Mouse (Mus musculus): ENCODE data around the gene Foxp4. TPM values are rescaled to one million over a fixed set of nuclear protein-coding genes. Genes with fewer than 3 reads are reported as not detected.

Foxp4 gene
- polyA plus RNA-seq, 1 experiment from 2014 or later = 41.7 TPM

GRCm38 (mm10) chr17:47883099-47883498, 41.3 kb downstream of the Foxp4 start:
- Histone ChIP-seq H3K9ac (no peak overlapping the region), H3K4me1 (peaks cover 59% of the 10 kb centered on the region), H3K27ac (no peak overlapping the region), H3K4me2 (replicated peaks) (no peak overlapping the region), H3K27me3 (no peaks in the 10 kb centered on the region), H3K4me3 (no peak overlapping the region), H3K9me3 (replicated peaks) (no peaks in the 10 kb centered on the region), H3K36me3 (peaks cover 10% of the 10 kb centered on the region)
- ATAC-seq (ENCODE audit: low FRiP score) = no peak
- WGBS = 77% methylated on average over 5 of the region's 5 CpGs

GRCm38 (mm10) chr17:47881330-47881729, 43.1 kb downstream of the Foxp4 start:
- H3K36me3 ChIP-seq = peaks cover 10% of the 10 kb centered on the region

GRCm38 (mm10) chr17:47879207-47879606, 45.2 kb downstream of the Foxp4 start:
- WGBS = 18% methylated on average over 3 of the region's 3 CpGs
- Histone ChIP-seq H3K27me3 (no peaks in the 10 kb centered on the region), H3K9ac (peak overlapping the region; percentile 62; the same call in 1 of the 2 replicates), H3K4me3 (no peak overlapping the region), H3K9me3 (replicated peaks) (no peaks in the 10 kb centered on the region), H3K4me1 (peaks cover 68% of the 10 kb centered on the region), H3K4me2 (replicated peaks) (peak overlapping the region; percentile 55), H3K27ac (peak overlapping the region; percentile 84), H3K36me3 (peaks cover 18% of the 10 kb centered on the region)
- ATAC-seq (ENCODE audit: low FRiP score) = 0 out of 2 replicates have a peak, but pooled peaks have one; percentile 20

More at GRCm38 (mm10) chr17:47881330-47881729, 43.1 kb downstream of the Foxp4 start:
- H3K4me3 ChIP-seq = no peak overlapping the region
- no peaks in the 10 kb centered on the region for H3K9me3 ChIP-seq (replicated peaks)
- peaks cover 59% of the 10 kb centered on the region for H3K4me1 ChIP-seq
- H3K27ac ChIP-seq = no peak overlapping the region
- H3K4me2 ChIP-seq (replicated peaks) = no peak overlapping the region
- WGBS = 60% methylated on average over 13 of the region's 13 CpGs
- no peak for ATAC-seq (ENCODE audit: low FRiP score)
- no peak overlapping the region for H3K9ac ChIP-seq
- no peaks in the 10 kb centered on the region for H3K27me3 ChIP-seq

DNA sequence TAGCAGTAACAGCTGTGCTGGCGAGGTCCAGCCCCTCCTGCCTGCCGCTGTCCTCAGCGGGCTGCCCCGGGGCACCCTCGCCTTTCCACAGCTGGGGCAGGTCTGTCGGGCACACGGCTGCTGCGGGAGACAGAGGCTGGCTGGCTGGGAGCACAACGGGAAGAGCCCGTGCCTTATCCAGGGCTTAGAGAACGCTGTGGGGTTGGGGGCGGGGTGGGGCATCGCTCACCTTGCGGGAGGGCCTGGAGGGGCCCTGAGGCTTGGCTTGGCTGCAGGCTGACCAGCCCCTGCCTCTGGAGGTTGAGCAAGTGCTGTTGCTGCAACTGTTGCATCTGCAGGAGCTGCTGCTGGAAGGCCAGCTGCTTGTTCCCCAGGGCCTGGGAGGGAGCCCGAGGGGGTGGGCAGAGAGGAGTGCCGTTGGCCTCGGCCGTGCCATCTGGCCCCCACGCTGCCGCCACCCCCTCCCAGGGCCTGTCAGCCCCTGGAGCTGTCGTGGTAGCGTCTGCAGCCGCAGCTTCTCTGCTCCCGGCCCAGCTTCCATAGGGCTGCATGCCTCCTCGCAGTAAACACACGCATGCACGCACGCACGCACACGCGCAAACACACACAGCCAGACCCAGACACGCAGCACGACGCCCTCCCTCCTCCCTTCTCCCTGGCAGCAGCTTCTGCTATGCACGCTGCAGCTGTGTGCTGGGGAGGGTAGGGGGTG, 45.9 kb downstream of the Foxp4 start:
- H3K9ac ChIP-seq = peak overlapping the region; percentile 62
- H3K9me3 ChIP-seq (replicated peaks) = no peaks in the 10 kb centered on the region
- H3K4me2 ChIP-seq (replicated peaks) = peak overlapping the region; percentile 55
- WGBS = 3% methylated on average over 30 of the region's 35 CpGs
- peaks cover 18% of the 10 kb centered on the region for H3K36me3 ChIP-seq
- peaks cover 75% of the 10 kb centered on the region for H3K4me1 ChIP-seq
- ATAC-seq (ENCODE audit: low FRiP score) = peak; percentile 38
- H3K27me3 ChIP-seq = no peaks in the 10 kb centered on the region
- H3K4me3 ChIP-seq = peak overlapping the region; percentile 28
- peak overlapping the region; percentile 84 for H3K27ac ChIP-seq

DNA sequence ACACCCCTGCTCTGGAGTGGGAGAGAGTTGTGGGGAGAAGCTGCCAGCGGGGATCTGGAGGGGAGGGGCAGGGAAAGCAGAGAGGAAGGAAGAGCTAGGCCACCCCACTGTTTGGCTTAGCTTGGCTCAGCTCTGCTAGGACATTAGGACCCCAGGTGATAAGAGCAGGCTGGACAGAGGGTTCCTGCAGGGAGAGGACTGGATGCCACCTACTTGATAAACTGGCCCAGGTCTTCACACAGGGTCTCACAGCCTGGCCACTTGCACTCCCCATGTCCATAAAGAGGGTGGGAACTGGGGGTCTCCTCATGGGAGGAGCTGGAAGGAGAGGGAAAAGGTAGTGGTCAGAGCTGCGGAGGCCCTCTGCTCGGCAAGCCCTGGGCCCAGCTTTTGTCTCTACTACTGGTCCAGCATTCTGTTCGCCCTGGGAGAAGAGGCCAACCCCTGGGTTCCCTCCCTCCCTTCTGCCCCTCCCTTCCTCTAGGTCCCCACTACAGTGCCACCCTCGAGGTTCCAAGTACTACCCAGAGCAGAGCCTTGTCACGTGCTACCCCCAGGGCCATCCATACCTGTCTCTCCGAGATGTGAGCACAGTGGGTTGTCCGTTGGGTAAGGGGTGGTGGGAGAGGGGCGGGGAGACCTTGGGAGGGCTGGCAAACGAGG, 46.6 kb downstream of the Foxp4 start:
- Histone ChIP-seq H3K4me3 (peak overlapping the region; percentile 28), H3K9ac (peak overlapping the region; percentile 62), H3K4me2 (replicated peaks) (peak overlapping the region; percentile 55), H3K36me3 (peaks cover 18% of the 10 kb centered on the region), H3K9me3 (replicated peaks) (no peaks in the 10 kb centered on the region), H3K4me1 (peaks cover 82% of the 10 kb centered on the region), H3K27ac (peak overlapping the region; percentile 84), H3K27me3 (no peaks in the 10 kb centered on the region)
- 14% methylated on average over 9 of the region's 10 CpGs for WGBS
- peak; percentile 2; the same call in 1 of the 2 replicates for ATAC-seq (ENCODE audit: low FRiP score)

DNA sequence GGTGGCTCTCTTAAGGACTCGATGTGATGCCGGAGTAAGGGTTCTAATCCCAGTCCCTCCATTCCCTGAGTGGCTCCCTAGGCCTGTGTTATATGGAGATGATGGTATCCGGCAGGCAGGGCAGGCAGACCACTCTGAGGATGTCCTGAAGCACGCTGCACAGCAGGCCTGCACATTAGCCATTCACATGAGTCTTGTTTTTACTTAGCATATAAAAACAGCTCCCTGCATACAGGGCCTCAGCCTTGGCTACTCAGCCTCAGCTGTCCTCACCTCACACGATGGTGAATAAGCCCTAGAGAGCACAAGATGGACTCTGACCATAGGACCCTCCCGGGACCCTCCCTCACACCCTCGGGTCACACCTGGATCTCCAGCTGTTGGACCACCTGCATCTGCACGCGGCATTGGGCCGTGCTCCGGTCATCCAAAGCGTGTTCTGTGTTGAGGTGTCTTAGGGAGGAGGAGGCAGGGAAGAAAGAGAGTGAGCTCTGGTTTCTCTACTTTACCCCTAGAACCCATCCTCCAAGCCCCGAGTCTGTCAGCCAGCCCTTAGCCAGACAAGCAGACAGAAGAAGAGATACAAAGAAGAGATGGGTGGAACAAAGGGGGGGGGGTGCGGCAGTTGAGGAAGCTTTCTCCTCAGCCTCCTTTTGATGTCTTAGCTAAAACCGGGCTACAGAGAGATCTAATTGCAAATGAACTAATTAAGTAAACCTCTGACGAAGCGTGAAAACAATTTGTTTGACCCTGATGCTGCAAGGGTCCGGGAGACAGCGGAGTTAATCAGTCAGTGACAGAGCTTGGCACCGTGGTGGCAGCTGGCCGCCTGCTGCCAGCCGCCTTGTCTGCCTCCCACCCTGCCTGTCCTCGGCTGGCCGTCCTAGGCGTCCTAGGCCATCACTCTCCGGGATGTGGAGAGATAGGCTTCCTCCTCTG, 47.4 kb downstream of the Foxp4 start:
- Histone ChIP-seq H3K9ac (peak overlapping the region; percentile 62), H3K36me3 (peaks cover 18% of the 10 kb centered on the region), H3K27me3 (no peaks in the 10 kb centered on the region), H3K4me3 (0 out of 2 replicates have a peak overlapping the region, but pooled peaks have one; percentile 4), H3K4me1 (peaks cover 89% of the 10 kb centered on the region), H3K27ac (peak overlapping the region; percentile 84), H3K4me2 (replicated peaks) (peak overlapping the region; percentile 55), H3K9me3 (replicated peaks) (no peaks in the 10 kb centered on the region)
- peak; percentile 50 for ATAC-seq (ENCODE audit: low FRiP score)
- WGBS = 21% methylated on average over 26 of the region's 26 CpGs

GRCm38 (mm10) chr17:47873341-47873791, 51.1 kb downstream of the Foxp4 start:
- H3K4me2 ChIP-seq (replicated peaks) = peak overlapping the region; percentile 17
- 13% methylated on average over 9 of the region's 9 CpGs for WGBS
- H3K4me3 ChIP-seq = no peak overlapping the region
- peak overlapping the region; percentile 71 for H3K27ac ChIP-seq
- no peak overlapping the region for H3K9ac ChIP-seq
- peaks cover 61% of the 10 kb centered on the region for H3K4me1 ChIP-seq
- ATAC-seq (ENCODE audit: low FRiP score) = peak; percentile 9
- H3K36me3 ChIP-seq = peaks cover 30% of the 10 kb centered on the region
- no peaks in the 10 kb centered on the region for H3K27me3 ChIP-seq
- H3K9me3 ChIP-seq (replicated peaks) = no peaks in the 10 kb centered on the region

GRCm38 (mm10) chr17:47872311-47873011, 52.0 kb downstream of the Foxp4 start:
- Histone ChIP-seq H3K27ac (peak overlapping the region; percentile 71), H3K4me1 (peaks cover 54% of the 10 kb centered on the region), H3K4me3 (no peak overlapping the region), H3K4me2 (replicated peaks) (peak overlapping the region; percentile 13; the same call in 1 of the 2 replicates), H3K9ac (0 out of 2 replicates have a peak overlapping the region, but pooled peaks have one; percentile 25), H3K36me3 (peaks cover 37% of the 10 kb centered on the region), H3K9me3 (replicated peaks) (no peaks in the 10 kb centered on the region), H3K27me3 (no peaks in the 10 kb centered on the region)
- WGBS = 38% methylated on average over 31 of the region's 31 CpGs
- peak; percentile 66 for ATAC-seq (ENCODE audit: low FRiP score)

DNA sequence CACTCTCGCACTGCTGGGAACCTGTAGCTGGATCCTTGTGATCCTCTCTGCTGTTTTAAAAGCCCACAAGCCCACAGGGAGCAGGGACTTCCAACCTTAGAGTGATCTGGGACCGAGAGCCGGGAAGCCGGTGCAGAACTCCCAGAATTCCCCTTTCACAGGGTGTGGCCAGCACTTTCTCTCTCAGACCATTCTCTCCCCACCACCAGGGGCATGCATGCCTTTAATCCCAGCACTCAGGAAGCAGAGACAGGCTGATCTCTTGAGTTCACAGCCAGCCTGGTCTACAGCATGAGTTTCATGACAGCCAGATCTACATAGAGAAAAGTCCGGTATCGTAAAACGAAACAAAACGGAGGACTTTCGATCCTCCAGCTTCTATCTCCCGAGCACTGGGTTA, 54.6 kb downstream of the Foxp4 start:
- H3K9me3 ChIP-seq (replicated peaks) = no peaks in the 10 kb centered on the region
- H3K4me1 ChIP-seq = peaks cover 29% of the 10 kb centered on the region
- WGBS = 94% methylated on average over 10 of the region's 10 CpGs
- H3K27me3 ChIP-seq = no peaks in the 10 kb centered on the region
- peaks cover 31% of the 10 kb centered on the region for H3K36me3 ChIP-seq
- H3K4me2 ChIP-seq (replicated peaks) = no peak overlapping the region
- no peak overlapping the region for H3K9ac ChIP-seq
- H3K4me3 ChIP-seq = no peak overlapping the region
- no peak for ATAC-seq (ENCODE audit: low FRiP score)
- no peak overlapping the region for H3K27ac ChIP-seq

DNA sequence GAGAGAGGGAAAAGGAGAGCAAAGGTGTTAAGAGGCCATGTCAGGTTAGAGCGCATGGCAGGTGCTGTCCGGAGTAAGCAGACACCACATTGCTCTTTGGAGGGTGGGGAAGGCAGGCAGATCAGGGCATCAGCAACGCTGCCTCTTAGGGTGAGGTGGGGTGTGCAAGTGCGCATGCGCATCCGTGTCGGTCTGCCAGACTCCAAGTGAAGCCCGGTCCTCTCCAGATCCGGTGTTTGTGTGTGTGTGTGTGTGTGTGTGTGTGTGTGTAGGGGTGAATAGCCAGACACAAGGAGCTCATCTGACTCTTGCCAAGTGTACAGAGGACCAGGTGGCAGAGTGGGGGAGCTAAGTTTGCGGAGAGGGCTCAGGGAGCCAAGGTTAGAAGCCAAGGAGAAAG, 58.4 kb downstream of the Foxp4 start:
- no peaks in the 10 kb centered on the region for H3K9me3 ChIP-seq (replicated peaks)
- H3K27ac ChIP-seq = 0 out of 2 replicates have a peak overlapping the region, but pooled peaks have one; percentile 12
- peaks cover 12% of the 10 kb centered on the region for H3K4me1 ChIP-seq
- ATAC-seq (ENCODE audit: low FRiP score) = no peak
- no peak overlapping the region for H3K4me3 ChIP-seq
- no peaks in the 10 kb centered on the region; the same call in 1 of the 2 replicates for H3K27me3 ChIP-seq
- H3K9ac ChIP-seq = no peak overlapping the region
- no peak overlapping the region for H3K4me2 ChIP-seq (replicated peaks)
- 66% methylated on average over 10 of the region's 10 CpGs for WGBS
- peaks cover 23% of the 10 kb centered on the region for H3K36me3 ChIP-seq

DNA sequence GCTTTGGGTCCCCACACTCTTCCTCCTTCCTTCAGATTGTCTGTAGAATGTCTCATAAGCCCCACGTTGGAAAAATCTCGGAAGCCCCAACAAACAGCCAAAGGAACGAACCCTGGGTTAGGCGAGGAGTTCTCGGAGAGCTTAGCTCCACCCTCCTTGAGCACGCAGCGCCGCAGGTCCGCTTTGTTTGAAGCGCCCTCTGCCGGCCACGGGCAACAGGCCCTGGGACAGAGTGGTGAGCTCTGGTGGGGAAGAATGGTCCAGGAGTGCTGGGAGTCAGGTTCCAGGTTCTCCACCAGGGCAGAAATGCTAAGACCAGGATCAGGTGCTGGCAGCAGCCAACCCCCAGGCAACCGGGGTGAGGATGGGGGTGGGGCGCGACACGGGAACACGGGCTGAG, 59.9 kb downstream of the Foxp4 start:
- Histone ChIP-seq H3K4me3 (no peak overlapping the region), H3K4me2 (replicated peaks) (peak overlapping the region; percentile 40)

More for the DNA sequence above, 59.9 kb downstream of the Foxp4 start:
- WGBS = 3% methylated on average over 17 of the region's 17 CpGs
- Histone ChIP-seq H3K27ac (peak overlapping the region; percentile 23; the same call in 1 of the 2 replicates), H3K4me1 (peaks cover 14% of the 10 kb centered on the region), H3K9ac (0 out of 2 replicates have a peak overlapping the region, but pooled peaks have one; percentile 5), H3K36me3 (peaks cover 10% of the 10 kb centered on the region), H3K9me3 (replicated peaks) (no peaks in the 10 kb centered on the region), H3K27me3 (no peaks in the 10 kb centered on the region; the same call in 1 of the 2 replicates)
- peak; percentile 70 for ATAC-seq (ENCODE audit: low FRiP score)

All from hindbrain, embryonic 12.5 days (tissue).